Mouse (Mus musculus): ENCODE results near the gene Sergef.

- TF ChIP-seq MAFK (IDR thresholded peaks at IDR 0.05; ENCODE audit: insufficient read depth, low read depth, low read length) (no peak), HCFC1 (IDR thresholded peaks at IDR 0.05; ENCODE audit: borderline replicate concordance, insufficient read depth, low read length) (no peak), CHD2 (IDR thresholded peaks at IDR 0.05; ENCODE audit: low read depth, low read length) (no peak), ZNF384 (IDR thresholded peaks at IDR 0.05; ENCODE audit: low read depth, low read length) (no peak), ZC3H11A (IDR thresholded peaks at IDR 0.05; ENCODE audit: borderline replicate concordance, low read depth, low read length) (no peak)
Observed at GRCm38 (mm10) chr7:46433874-46434273, 205.7 kb downstream of the Sergef start.

Data from ES-E14 (cell line).